Mouse (Mus musculus) T-helper 2 cell (primary cell): ENCODE measurements at regions not wholly inside any gene's neighbourhood (a gene's known extent, or its start where the extent isn't known, plus 50 kb on each side); places are given as distances from the start of the nearest gene placed in this dataset.

Source experiments
- in situ Hi-C: fragments of 300-600 bp; cut with MboI, MseI; formaldehyde crosslinking; loops from one replicate; pipeline ENCODE4 v1.15.1; 2025; ENCODE audit warnings: high pct_unique_total_duplicates

- in situ Hi-C loops = loop anchor here (10.0 kb wide), 1 partner anchor 178 kb away; no protein-coding TSS in a partner anchor
Observed at GRCm38 (mm10) chr2:59556870-59557269, 55.0 kb upstream of the Tanc1 start.

- in situ Hi-C loops = no loop called here
Observed at GRCm38 (mm10) chr2:59560488-59560887, 51.4 kb upstream of the Tanc1 start.
